Mouse (Mus musculus) thymus, adult 2 months (tissue): ENCODE data around the gene Heatr3. TPM values are rescaled to one million over a fixed set of nuclear protein-coding genes. Genes with fewer than 3 reads are reported as not detected.
A peak's percentile ranks its signal among the peaks of the same experiment; 100 is the strongest.
"Not testable (repeated sequence)": the region's sequence is repeated elsewhere in the genome, so short reads cannot be mapped to it uniquely, and the experiment has no call there.

Experiments used
- DNase-seq: peaks from one replicate; pipeline ENCODE4 v3.0.0; 2021
- H3K27ac ChIP-seq: fragments of 200-500 bp; 2 replicates; pipeline ENCODE4 v1.5.1; 2012; ENCODE audit warnings: low read length, control low read depth; ENCODE audit not compliant: control insufficient read depth, insufficient read depth
- H3K27me3 ChIP-seq: fragments of 200-500 bp; 2 replicates; pipeline ENCODE4 v1.6.1; 2012; ENCODE audit warnings: mild to moderate bottlenecking, low read length, moderate library complexity, mixed read lengths; ENCODE audit not compliant: control insufficient read depth, insufficient read depth
- H3K36me3 ChIP-seq: fragments of 200-500 bp; 2 replicates; pipeline ENCODE4 v1.6.1; 2012; ENCODE audit warnings: mild to moderate bottlenecking, low read length, moderate library complexity; ENCODE audit not compliant: control insufficient read depth, insufficient read depth
- H3K4me1 ChIP-seq: fragments of 200-500 bp; replicated peaks from 2 replicates; pipeline ENCODE4 v1.6.1; 2012; ENCODE audit warnings: low read length; ENCODE audit not compliant: control insufficient read depth, insufficient read depth
- H3K4me3 ChIP-seq: fragments of 200-500 bp; 2 replicates; pipeline ENCODE4 v1.5.1; 2012; ENCODE audit warnings: mild to moderate bottlenecking, low read length, control low read depth, moderate library complexity; ENCODE audit not compliant: control insufficient read depth, insufficient read depth
- CTCF ChIP-seq: fragments of 200-500 bp; IDR thresholded peaks from 2 replicates; pipeline ENCODE4 v1.5.1; 2012; ENCODE audit warnings: mild to moderate bottlenecking, control low read depth, low read length, moderate library complexity, borderline replicate concordance; ENCODE audit not compliant: control insufficient read depth, poor library complexity, insufficient read depth; ENCODE audit errors: extremely low read depth
- POLR2A ChIP-seq: fragments of 200-500 bp; IDR thresholded peaks from 2 replicates; pipeline ENCODE4 v1.6.1; 2012; ENCODE audit warnings: mild to moderate bottlenecking, low read length, control low read depth, moderate library complexity; ENCODE audit not compliant: control insufficient read depth, poor library complexity, insufficient read depth; ENCODE audit errors: extremely low read depth
- WGBS: fragments of 180-500 bp; shearing (Covaris S2); methylation state at CpG from one replicate; pipeline ENCODE4 v1.1.7; 2018; 5-methylcytosine and 5-hydroxymethylcytosine counted together
- polyA plus RNA-seq: library from polyadenylated mRNA; depleted of rRNA; stranded (reverse); fragments of >200 nt; gene quantifications from 2 replicates; pipeline ENCODE4 v1.2.3, GENCODE M21; 2012; rRNA removed

Gene Heatr3
- polyA plus RNA-seq, 1 experiment = 17.7 TPM

GRCm38 (mm10) chr8:88200724-88201495 is 63.3 kb downstream of the Heatr3 start:
- TF ChIP-seq CTCF (no peak), POLR2A (no peak)
- peaks cover 13% of the 10 kb centered on the region for H3K4me1 ChIP-seq
- peak overlapping the region; percentile 86 for H3K4me3 ChIP-seq
- H3K27ac ChIP-seq = no peak overlapping the region
- WGBS = 21% methylated on average over 10 of the region's 10 CpGs
- DNase-seq = peak; percentile 17
- no peaks in the 10 kb centered on the region for H3K36me3 ChIP-seq
- no peaks in the 10 kb centered on the region for H3K27me3 ChIP-seq

DNA sequence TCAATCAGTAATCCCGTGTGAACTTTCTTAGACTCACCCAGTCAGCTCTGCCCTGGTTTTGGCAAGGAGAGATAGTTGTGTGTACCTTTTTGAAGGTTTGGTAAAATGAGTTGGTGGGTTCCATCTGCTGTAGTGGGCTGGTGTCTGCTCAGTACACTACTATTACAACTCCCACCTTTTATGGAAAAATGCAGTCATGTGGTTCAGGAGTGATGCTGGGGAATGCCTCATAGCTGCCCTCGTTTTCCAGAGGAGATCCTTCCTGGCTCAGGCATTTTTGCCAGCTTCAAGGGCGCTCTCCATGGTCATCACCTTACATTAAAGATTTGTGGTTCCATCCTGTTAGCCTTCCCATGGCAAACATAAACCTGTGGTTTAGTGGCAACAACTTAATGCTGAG is 64.0 kb downstream of the Heatr3 start:
- H3K27ac ChIP-seq = no peak overlapping the region
- peaks cover 13% of the 10 kb centered on the region for H3K4me1 ChIP-seq
- WGBS = 85% methylated on average over 3 of the region's 3 CpGs
- no peak overlapping the region for H3K4me3 ChIP-seq
- DNase-seq = no peak
- no peaks in the 10 kb centered on the region for H3K27me3 ChIP-seq
- TF ChIP-seq POLR2A (no peak), CTCF (no peak)
- no peaks in the 10 kb centered on the region for H3K36me3 ChIP-seq

DNA sequence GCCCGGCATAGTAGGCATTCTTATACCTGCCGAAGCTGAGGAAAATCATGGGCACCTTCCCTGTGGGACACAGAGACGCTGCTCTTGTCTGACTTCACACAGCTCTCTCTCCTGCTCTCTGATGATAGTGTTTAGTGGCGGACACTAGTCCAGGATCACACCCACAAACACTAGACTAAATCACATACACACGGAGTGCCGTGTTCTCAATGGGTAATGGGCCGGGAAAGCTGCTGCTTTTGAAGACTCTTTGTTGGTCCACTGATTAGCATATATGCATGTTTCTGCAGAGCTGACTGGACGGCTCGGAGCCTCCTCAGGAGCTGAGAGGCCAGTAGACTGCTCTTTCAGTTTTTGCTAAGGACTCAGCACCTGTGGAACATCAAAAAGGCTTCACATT is 68.4 kb downstream of the Heatr3 start:
- no peak overlapping the region for H3K27ac ChIP-seq
- no peak overlapping the region for H3K4me3 ChIP-seq
- TF ChIP-seq CTCF (no peak), POLR2A (no peak)
- H3K4me1 ChIP-seq = peaks cover 15% of the 10 kb centered on the region
- DNase-seq = no peak
- peaks cover 8% of the 10 kb centered on the region for H3K36me3 ChIP-seq
- WGBS = 98% methylated on average over 9 of the region's 9 CpGs
- no peaks in the 10 kb centered on the region for H3K27me3 ChIP-seq

DNA sequence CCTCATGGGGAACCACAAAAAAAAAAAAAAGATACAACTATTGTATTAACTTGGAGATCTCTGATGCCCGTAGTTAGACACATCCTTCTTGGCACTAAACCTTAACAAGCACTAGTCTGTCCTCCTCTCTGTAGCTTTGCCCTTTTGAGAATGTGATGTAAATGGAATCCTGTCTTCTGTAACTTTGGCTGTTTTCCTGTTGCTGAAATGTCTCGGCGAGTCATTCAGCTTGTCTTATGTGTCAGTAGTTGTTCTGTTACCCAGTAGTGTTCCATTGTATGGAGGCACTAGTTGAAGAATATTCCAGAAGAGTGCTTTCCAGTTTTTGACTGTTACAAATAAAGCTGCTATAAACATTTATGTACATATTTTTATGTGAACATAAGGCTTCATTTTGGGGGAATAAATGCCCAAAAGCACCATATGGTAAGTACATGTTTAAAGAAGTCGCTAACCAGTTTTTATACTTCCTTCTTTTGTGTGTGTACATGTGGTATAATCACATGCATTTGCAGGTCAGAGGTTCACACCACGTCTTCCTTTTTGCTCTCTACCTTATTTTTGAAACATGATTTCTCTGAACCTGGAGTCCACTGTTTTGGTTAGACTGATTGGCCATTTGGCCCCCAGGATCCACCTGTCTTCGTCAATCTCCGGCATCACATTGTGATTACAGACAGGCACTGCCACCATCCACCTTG is 69.6 kb downstream of the Heatr3 start:
- H3K27me3 ChIP-seq = no peaks in the 10 kb centered on the region
- 72% methylated on average over 7 of the region's 7 CpGs for WGBS
- H3K36me3 ChIP-seq = peaks cover 8% of the 10 kb centered on the region
- DNase-seq = no peak
- TF ChIP-seq CTCF (no peak), POLR2A (no peak)
- H3K4me1 ChIP-seq = peaks cover 14% of the 10 kb centered on the region
- no peak overlapping the region for H3K27ac ChIP-seq
- no peak overlapping the region for H3K4me3 ChIP-seq

DNA sequence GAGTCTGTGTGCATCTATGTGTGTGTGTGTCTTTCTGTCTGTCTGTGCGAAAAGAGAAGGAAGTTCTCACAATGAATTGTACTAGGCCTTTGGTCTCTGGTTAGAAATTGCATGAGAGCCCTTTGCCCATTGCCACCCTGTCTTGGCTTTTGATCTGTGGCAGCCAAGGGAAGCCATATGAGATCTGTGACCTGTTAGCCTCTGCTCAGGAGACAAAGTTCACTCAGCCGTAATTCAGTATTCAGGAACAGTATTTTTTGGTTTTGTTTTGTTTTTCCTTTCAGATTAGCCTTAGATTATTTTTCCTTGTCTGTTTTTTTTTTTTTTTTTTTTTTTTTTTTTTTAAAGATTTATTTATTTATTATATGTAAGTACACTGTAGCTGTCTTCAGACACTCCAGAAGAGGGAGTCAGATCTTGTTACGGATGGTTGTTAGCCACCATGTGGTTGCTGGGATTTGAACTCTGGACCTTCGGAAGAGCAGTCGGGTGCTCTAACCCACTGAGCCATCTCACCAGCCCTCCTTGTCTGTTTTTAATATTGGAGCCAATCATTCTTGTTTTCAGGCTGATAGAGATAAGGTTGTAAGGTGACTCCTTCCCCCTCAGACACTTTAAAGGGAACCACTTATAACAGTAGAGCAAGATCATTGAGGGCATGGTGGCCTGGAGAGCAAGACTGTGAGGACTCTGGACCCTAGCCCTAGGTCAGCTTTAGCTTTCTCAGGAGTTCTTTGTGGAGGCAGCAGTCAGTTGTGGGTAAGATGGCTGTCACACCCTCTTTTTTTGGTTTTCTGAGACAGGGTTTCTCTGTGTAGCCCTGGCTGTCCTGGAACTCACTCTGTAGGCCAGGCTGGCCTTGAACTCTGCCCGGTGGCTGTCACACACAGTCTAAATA is 72.5 kb downstream of the Heatr3 start:
- H3K27me3 ChIP-seq, H3K36me3 ChIP-seq, DNase-seq, H3K4me3 ChIP-seq: not testable (repeated sequence)
- 90% methylated on average over 6 of the region's 6 CpGs for WGBS
- Histone ChIP-seq H3K27ac (peak overlapping the region; percentile 19; the same call in 1 of the 2 replicates), H3K4me1 (peaks cover 14% of the 10 kb centered on the region)

DNA sequence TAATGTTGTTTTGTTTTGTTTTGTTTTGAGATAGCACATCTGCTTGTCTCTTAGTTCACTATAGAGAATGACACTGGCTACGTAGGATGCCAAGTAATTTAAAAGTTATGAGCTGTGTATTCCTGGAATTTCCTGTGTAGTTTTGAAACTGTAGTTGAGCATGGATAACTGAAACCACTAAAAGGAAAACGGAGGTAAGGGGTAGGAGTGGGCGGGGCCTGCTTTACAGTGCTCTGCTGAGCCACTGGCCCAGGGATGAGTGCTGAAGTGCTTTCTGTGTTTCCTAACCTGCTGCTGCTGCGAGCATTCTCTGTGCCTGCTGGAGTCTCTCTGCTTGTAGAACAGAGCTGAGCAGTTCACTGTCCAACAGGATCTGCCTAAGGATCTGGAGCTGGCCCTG is 83.7 kb downstream of the Heatr3 start:
- Histone ChIP-seq H3K27ac (no peak overlapping the region), H3K4me1 (peaks cover 8% of the 10 kb centered on the region; the same call in 1 of the 2 replicates), H3K36me3 (no peaks in the 10 kb centered on the region), H3K27me3 (no peaks in the 10 kb centered on the region), H3K4me3 (no peak overlapping the region)
- peak; percentile 16 for DNase-seq
- 43% methylated on average over 4 of the region's 4 CpGs for whole genome bisulfite sequencing
- TF ChIP-seq POLR2A = no peak
- no peak for TF ChIP-seq CTCF

Other genes starting within 250 kb of the Heatr3 start
- 2.5 and 2.7 TPM in 2 replicates for gene Zfp423, start 178.3 kb upstream of the Heatr3 start, polyA plus RNA-seq
- gene Cnep1r1, start 19.1 kb upstream of the Heatr3 start, polyA plus RNA-seq = 18.1 and 22.7 TPM in 2 replicates
- gene Tent4b, start 61.4 kb downstream of the Heatr3 start, polyA plus RNA-seq = 33.6 and 34.1 TPM in 2 replicates
- 61.7 and 63.7 TPM in 2 replicates for gene Adcy7, start 134.5 kb downstream of the Heatr3 start, polyA plus RNA-seq
- gene Brd7, start 224.3 kb downstream of the Heatr3 start, polyA plus RNA-seq = 27.9 and 34.6 TPM in 2 replicates